Mouse (Mus musculus) embryonic facial prominence, embryonic 15.5 days (tissue): ENCODE data around the gene Layn. TPM values are rescaled to one million over a fixed set of nuclear protein-coding genes. Genes with fewer than 3 reads are reported as not detected.

Source experiments
- ATAC-seq: fragments of 200-750 bp; cut with Nextera tagmentation; 2 replicates; pipeline ENCODE4 v1.8.0; 2017; ENCODE audit warnings: low read depth, moderate TSS enrichment; ENCODE audit not compliant: insufficient number of reproducible peaks, low FRiP score, low TSS enrichment
- H3K27ac ChIP-seq: fragments of 300-500 bp; sonication (generic); replicated peaks from 2 replicates; pipeline ENCODE4 v1.5.1; 2015; ENCODE audit warnings: mild to moderate bottlenecking, inconsistent platforms
- H3K27me3 ChIP-seq: fragments of 300-500 bp; sonication (generic); 2 replicates; pipeline ENCODE4 v1.6.1; 2015; ENCODE audit warnings: inconsistent platforms
- H3K36me3 ChIP-seq: fragments of 300-500 bp; sonication (generic); 2 replicates; pipeline ENCODE4 v1.6.1; 2015; ENCODE audit warnings: mild to moderate bottlenecking, inconsistent platforms
- H3K4me1 ChIP-seq: fragments of 300-500 bp; sonication (generic); 2 replicates; pipeline ENCODE4 v1.6.1; 2015; ENCODE audit warnings: inconsistent platforms
- H3K4me2 ChIP-seq: fragments of 300-500 bp; sonication (generic); replicated peaks from 2 replicates; pipeline ENCODE4 v1.6.1; 2015; ENCODE audit warnings: mild to moderate bottlenecking, inconsistent platforms
- H3K4me3 ChIP-seq: fragments of 300-500 bp; sonication (generic); replicated peaks from 2 replicates; pipeline ENCODE4 v1.5.1; 2015; ENCODE audit warnings: mild to moderate bottlenecking, inconsistent platforms
- H3K9ac ChIP-seq: fragments of 300-500 bp; sonication (generic); 2 replicates; pipeline ENCODE4 v1.6.1; 2015; ENCODE audit warnings: inconsistent platforms
- H3K9me3 ChIP-seq: fragments of 300-500 bp; sonication (generic); replicated peaks from 2 replicates; pipeline ENCODE4 v1.6.1; 2016; ENCODE audit warnings: inconsistent platforms
- WGBS: fragments of 180-500 bp; shearing (Covaris S2); methylation state at CpG from one replicate; pipeline ENCODE4 v1.1.7; 2015; 5-methylcytosine and 5-hydroxymethylcytosine counted together
- polyA plus RNA-seq: library from polyadenylated mRNA; unstranded; fragments of >200 nt; fragmentation: Nextera tagmentation; extraction: Ambion mirVana; gene quantifications from 2 replicates; pipeline ENCODE4 v1.2.1, GENCODE M21; 2015

Layn gene
- 6.2 and 6.7 TPM in 2 replicates for polyA plus RNA-seq

DNA sequence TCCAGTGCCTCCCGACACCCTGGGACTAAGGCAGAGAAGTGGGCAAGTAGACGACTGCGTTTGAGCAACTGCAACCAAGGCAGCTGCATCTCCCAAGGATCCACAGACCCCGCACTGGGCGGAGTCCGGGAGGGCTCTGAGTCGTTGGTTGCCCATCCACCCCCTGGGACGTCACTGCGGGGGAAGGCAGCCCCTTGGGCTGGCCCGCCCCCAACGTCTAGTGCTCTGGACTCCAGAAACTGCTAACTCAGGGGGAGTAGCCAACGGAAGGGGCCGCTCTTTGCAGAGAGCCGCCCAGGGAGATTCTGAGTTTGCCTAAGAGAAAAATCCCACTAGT, at the start of gene Layn:
Layn (minus strand) TSS at position 116 of the 337 bp plus-strand sequence.
- peak within 1 kb of the TSS; percentile 30 for H3K27ac ChIP-seq
- peak within 1 kb of the TSS; percentile 93 for H3K4me2 ChIP-seq
- H3K9ac ChIP-seq = peak within 1 kb of the TSS; percentile 39; the same call in 1 of the 2 replicates
- peak within 1 kb of the TSS; percentile 50 for H3K4me3 ChIP-seq
- no peaks in the 10 kb centered on the region for H3K9me3 ChIP-seq
- no peaks in the 10 kb centered on the region for H3K27me3 ChIP-seq
- WGBS = under 1% methylated on average over 14 of the region's 14 CpGs
- H3K36me3 ChIP-seq = no peaks in the 10 kb centered on the region
- peak; percentile 94 for ATAC-seq
- H3K4me1 ChIP-seq = peaks cover 15% of the 10 kb centered on the region

DNA sequence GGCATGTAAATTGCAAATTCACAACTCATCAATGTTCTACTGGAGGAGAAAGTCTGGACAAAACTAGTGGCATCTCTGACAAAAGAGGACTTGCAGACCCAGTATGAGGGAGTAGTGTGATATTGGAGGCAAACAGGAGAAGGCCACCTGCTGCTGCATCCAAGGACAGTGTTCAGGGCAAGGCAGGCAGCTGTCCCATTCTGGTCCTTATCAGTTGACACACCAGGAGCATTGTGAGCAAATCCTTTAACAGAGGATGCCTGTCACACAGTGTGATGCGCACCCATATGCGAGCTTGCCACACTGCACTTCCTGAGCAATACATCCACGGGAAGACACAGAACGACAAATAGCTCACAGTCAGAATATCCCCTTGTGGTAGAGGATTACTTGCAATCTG, 37.9 kb upstream of the Layn start:
- Histone ChIP-seq H3K27ac (no peak overlapping the region), H3K27me3 (no peaks in the 10 kb centered on the region), H3K36me3 (no peaks in the 10 kb centered on the region), H3K9ac (no peak overlapping the region), H3K4me1 (no peaks in the 10 kb centered on the region), H3K9me3 (no peaks in the 10 kb centered on the region), H3K4me2 (no peak overlapping the region), H3K4me3 (no peak overlapping the region)
- WGBS = 70% methylated on average over 4 of the region's 4 CpGs
- ATAC-seq = no peak

DNA sequence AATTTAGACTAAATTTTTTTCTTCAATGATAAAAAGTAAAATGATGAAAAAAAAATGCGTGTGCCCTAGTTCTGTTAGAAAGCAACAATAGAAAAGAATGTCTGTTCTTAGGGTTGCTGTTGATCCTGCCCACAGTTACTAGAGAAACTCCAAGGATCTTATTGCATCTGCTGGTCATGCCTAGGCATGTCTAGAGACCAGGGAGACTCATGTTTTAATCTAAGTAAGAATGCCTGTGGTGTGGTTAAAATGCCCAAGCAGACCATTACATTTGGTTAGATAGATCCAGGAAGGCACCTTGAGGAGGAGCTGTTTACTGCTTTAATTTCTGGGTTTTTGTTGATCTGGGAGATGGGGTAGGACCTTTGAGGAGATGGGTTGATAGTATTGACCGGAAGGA, 28.9 kb upstream of the Layn start:
- H3K9me3 ChIP-seq = no peaks in the 10 kb centered on the region
- 0 out of 2 replicates have a peak, but pooled peaks cover 7% of the 10 kb centered on the region for H3K27me3 ChIP-seq
- H3K27ac ChIP-seq = no peak overlapping the region
- H3K9ac ChIP-seq = no peak overlapping the region
- ATAC-seq = no peak
- no peak overlapping the region for H3K4me2 ChIP-seq
- WGBS = 74% methylated on average over 2 of the region's 2 CpGs
- no peaks in the 10 kb centered on the region for H3K36me3 ChIP-seq
- no peak overlapping the region for H3K4me3 ChIP-seq
- H3K4me1 ChIP-seq = peaks cover 19% of the 10 kb centered on the region

DNA sequence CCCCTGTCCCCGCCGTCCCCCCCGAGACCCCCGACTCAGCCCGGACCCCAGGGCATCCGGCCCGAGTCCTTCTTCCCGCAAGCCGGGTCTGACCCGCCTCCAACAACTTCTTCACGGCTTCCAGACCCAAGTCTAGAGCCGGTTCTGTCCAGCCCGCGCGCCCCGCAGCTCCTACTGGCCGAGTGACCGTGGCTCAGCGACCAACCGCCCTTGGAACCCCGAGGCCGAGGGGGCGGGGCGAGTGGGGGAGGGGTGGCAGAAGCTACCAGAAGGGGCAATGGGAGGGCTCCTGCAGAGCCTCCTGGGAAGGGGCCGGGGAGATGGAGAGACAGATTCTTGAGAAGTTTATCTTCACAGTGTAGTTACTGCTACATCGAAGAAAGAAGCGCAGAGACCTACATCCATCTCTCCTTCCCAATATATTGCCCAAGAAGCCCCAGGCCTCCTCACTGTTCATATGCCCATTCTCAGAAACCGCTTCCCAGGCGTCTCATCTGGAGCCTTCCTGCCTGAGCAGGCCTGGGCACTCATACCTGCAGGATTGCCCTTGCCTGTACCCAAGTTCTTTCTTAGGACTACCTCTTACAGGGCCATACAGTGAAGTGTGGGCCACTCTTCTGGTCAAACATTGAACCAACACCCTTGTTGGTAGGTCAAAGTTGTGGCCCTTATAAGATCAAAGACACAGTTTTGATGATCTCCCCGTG, 27.1 kb upstream of the Layn start:
- no peaks in the 10 kb centered on the region for H3K9me3 ChIP-seq
- 11% methylated on average over 30 of the region's 30 CpGs for WGBS
- peaks cover 7% of the 10 kb centered on the region; the same call in 1 of the 2 replicates for H3K27me3 ChIP-seq
- H3K4me2 ChIP-seq = peak overlapping the region; percentile 99
- H3K36me3 ChIP-seq = no peaks in the 10 kb centered on the region
- no peak for ATAC-seq
- H3K27ac ChIP-seq = no peak overlapping the region
- H3K4me1 ChIP-seq = peaks cover 19% of the 10 kb centered on the region
- H3K9ac ChIP-seq = peak overlapping the region; percentile 29
- H3K4me3 ChIP-seq = peak overlapping the region; percentile 52

DNA sequence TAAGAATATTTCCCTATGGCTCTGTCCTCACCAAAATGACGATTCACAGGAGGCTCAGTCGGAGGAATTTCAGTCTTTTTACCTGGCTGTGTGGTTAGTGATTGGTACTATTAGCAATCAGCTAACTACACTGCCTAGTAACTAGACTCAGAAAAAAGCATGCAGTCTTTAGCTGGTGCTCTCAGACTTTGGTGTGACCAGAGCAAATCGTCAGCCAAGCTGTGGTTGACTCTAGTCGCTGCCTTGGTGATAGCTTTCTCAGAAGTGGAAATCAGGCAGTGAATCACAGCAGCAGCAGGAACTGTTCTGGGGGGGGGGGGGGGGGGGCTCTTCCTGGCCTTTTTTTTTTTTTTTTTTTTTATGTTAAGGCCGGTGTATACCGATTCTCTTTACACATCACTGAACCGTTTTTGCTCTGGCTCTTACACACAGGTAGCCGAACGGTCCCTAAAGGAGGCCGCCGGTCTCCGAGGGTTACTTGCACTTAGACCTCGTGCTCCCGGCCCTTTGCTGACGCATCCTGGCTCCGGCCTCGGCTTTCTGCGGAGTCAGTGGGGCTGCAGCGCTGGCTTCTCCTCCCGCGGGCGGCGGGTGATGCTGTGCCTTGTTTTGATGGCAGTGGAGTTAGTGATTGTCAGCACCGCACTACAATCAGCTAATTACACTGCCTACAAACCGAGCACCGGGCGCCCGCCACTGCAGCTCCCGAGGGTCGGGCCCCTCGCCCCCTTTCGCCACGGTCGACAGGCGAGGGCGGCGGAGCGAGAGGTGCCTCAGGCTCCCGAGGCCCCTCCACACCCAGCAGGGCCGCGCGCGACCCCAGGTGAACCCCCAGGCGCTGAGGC, 26.3 kb upstream of the Layn start:
- 2% methylated on average over 44 of the region's 44 CpGs for WGBS
- H3K27me3 ChIP-seq = peaks cover 7% of the 10 kb centered on the region; the same call in 1 of the 2 replicates
- H3K4me1 ChIP-seq = peaks cover 19% of the 10 kb centered on the region
- H3K4me3 ChIP-seq = peak overlapping the region; percentile 52
- peak overlapping the region; percentile 29 for H3K9ac ChIP-seq
- H3K9me3 ChIP-seq = no peaks in the 10 kb centered on the region
- peak; percentile 43; the same call in 1 of the 2 replicates for ATAC-seq
- H3K36me3 ChIP-seq = no peaks in the 10 kb centered on the region
- peak overlapping the region; percentile 99 for H3K4me2 ChIP-seq
- no peak overlapping the region for H3K27ac ChIP-seq

DNA sequence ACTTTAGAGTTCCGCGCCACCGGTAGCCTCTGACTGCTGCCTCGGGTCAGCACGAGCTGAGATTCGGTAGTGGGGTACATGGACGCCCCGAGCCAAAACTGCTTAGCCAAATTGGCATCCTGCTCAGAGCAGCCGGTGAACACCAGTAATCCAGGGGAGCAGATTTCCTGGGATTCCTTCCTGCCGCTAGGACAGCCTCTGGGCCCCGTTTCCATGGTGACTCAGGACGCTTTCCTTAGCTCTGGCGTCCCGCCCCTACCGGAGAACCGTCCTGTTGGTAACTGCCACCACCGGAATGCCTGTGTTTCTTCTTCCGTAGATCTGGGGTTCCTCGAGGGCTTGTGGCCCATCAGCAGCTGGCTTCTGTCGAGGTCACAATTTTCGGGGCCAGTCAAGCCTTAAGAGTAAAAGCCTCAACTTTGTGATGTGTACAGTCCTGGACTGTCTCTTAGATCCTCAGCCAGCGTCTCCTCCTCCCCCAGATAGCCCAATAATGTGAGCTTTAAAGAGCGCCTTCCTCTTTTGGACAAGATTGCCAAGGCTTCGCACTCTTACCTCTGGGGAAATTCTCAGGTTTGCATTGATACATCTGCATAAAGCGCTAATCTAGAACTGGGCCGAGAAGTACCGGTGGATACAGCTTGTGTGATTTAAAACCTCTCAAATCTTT, 25.0 kb upstream of the Layn start, which contains the start of gene 4833427G06Rik:
4833427G06Rik (minus strand) TSS at position 323 of the 670 bp plus-strand sequence.
- peak within 1 kb of the TSS; percentile 99 for H3K4me2 ChIP-seq
- no peaks in the 10 kb centered on the region for H3K9me3 ChIP-seq
- H3K27me3 ChIP-seq = peaks cover 7% of the 10 kb centered on the region; the same call in 1 of the 2 replicates
- H3K4me3 ChIP-seq = peak within 1 kb of the TSS; percentile 19
- ATAC-seq = no peak
- H3K36me3 ChIP-seq = no peaks in the 10 kb centered on the region
- H3K9ac ChIP-seq = no peak within 1 kb of the TSS
- peaks cover 19% of the 10 kb centered on the region for H3K4me1 ChIP-seq
- WGBS = 7% methylated on average over 27 of the region's 27 CpGs
- H3K27ac ChIP-seq = no peak within 1 kb of the TSS

DNA sequence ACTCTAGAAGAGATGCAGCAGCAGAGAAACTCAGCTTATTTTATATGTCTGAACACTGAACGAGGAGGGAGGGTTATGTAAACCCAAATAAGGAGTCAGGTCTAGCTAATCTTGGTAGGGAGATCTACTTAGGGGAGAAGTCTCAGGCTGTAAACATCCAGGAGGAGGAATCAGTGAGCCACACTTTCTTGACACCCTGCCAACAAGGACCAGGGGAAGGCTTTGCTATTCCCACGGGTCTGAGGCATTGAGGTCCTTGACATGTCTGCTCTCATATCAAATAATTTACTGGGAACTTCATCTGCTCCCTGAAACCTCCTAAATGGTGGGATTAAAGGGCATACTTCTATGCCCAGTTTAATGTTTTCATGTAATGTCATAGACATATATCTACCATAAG, 19.4 kb upstream of the Layn start:
- no peak for ATAC-seq
- Histone ChIP-seq H3K36me3 (no peaks in the 10 kb centered on the region), H3K9ac (no peak overlapping the region), H3K27ac (no peak overlapping the region), H3K27me3 (no peaks in the 10 kb centered on the region; the same call in 1 of the 2 replicates), H3K4me2 (no peak overlapping the region), H3K9me3 (no peaks in the 10 kb centered on the region), H3K4me1 (no peaks in the 10 kb centered on the region), H3K4me3 (no peak overlapping the region)
- WGBS = 56% methylated on average over 2 of the region's 2 CpGs

DNA sequence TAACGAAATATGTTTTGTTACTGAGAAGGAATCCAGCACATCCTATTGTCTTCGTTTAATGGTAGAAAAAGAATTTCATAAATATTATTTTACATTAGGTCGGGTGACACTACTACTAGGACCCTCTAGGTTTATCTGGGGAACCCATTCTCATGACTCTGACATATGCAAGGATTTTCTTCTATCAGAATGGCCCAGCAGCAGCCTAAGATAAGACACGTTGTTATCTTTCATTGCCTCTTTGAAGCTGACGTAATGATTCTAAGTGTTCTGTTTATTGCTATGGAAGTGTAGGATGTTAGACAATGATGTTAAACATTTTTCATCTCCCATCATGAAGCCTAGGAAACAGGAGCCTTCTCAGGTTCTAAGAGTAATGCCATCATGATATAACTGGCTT, 16.8 kb upstream of the Layn start:
- 81% methylated on average over 5 of the region's 5 CpGs for WGBS
- H3K9ac ChIP-seq = no peak overlapping the region
- no peak overlapping the region for H3K27ac ChIP-seq
- H3K36me3 ChIP-seq = no peaks in the 10 kb centered on the region
- H3K9me3 ChIP-seq = no peaks in the 10 kb centered on the region
- no peaks in the 10 kb centered on the region for H3K4me1 ChIP-seq
- no peak for ATAC-seq
- no peak overlapping the region for H3K4me3 ChIP-seq
- H3K4me2 ChIP-seq = no peak overlapping the region
- H3K27me3 ChIP-seq = no peaks in the 10 kb centered on the region

DNA sequence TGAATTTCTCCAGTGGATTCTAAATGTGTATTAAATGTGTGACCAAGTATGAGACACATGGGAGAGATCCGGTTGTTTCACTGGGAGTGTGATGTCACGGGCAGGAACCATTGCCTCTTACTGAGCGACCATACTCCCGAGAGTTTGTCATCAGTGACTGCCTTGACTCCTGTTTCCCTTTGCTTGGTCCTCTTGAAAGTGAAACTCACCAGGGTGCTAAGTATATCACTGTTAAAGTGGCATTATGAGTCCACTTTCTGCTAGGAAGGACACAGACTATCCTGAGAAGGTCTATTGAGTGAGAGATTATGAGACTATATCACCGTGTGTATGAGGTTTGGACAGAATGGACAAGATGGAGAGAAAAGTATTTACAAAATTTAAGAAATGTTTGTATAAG, 4.7 kb upstream of the Layn start:
- Histone ChIP-seq H3K9me3 (no peaks in the 10 kb centered on the region), H3K4me1 (peaks cover 4% of the 10 kb centered on the region), H3K27me3 (no peaks in the 10 kb centered on the region), H3K27ac (no peak overlapping the region), H3K4me2 (no peak overlapping the region), H3K9ac (no peak overlapping the region), H3K36me3 (no peaks in the 10 kb centered on the region), H3K4me3 (no peak overlapping the region)
- ATAC-seq = no peak
- WGBS = 79% methylated on average over 5 of the region's 5 CpGs

DNA sequence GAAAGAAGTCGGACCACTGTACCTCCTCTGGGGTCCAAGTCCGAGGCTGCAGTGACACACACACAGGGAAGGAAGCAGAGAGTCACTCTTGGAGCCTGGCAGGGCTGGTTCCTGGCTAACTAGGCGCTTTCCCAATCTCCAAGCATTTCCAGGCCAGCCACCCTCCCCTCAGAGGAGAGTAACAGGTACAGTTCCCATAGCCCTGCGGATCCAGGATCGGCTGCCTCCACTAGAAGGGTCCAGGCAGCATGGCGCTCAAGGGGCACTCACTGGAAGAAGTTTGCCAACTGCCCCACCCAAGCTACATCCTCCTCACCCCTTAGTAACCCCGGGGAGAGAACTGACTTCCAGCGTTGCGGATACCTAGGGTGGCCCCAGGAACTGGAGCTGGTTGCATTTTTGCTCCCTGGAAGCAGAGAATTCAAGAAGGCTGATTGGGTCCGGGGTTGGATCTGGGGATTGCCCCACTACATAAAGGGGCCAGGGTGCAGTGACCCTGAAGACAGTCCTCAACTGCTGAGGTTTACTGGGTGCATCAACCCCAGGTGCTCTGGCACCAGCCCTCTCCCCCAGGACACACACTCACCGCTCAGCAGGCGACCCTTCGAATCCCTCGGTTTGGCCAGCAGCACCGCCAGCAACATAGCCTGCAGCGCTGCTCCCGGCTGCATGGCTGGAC, 455 bp downstream of the Layn start:
- Histone ChIP-seq H3K27me3 (no peaks in the 10 kb centered on the region), H3K4me3 (peak overlapping the region; percentile 50), H3K9me3 (no peaks in the 10 kb centered on the region), H3K27ac (peak overlapping the region; percentile 30; the same call in 1 of the 2 replicates), H3K4me1 (peaks cover 15% of the 10 kb centered on the region), H3K36me3 (no peaks in the 10 kb centered on the region), H3K4me2 (peak overlapping the region; percentile 93), H3K9ac (peak overlapping the region; percentile 39; the same call in 1 of the 2 replicates)
- ATAC-seq = no peak
- WGBS = under 1% methylated on average over 17 of the region's 17 CpGs
